Mouse (Mus musculus) stomach, postnatal 0 days (tissue): ENCODE results near the gene Ccpg1os.
A peak's percentile ranks its signal among the peaks of the same experiment; 100 is the strongest.

Experiments
- CTCF ChIP-seq: IDR thresholded peaks from 2 replicates; pipeline ENCODE4 v1.5.1; 2016; ENCODE audit warnings: antibody characterized with exemption, low read depth, mild to moderate bottlenecking, moderate library complexity
- EP300 ChIP-seq: optimal IDR thresholded peaks from 2 replicates; pipeline ENCODE3; 2016; ENCODE audit warnings: antibody characterized with exemption

- TF ChIP-seq CTCF: peak; percentile 40
- no peak for TF ChIP-seq EP300
Measured at GRCm38 (mm10) chr9:72985250-72986220, at the start of gene Ccpg1os, which contains the start of gene Ccpg1.
